Mouse (Mus musculus) forebrain, embryonic 10.5 days (tissue): ENCODE data around the gene Dhrs1. TPM values are rescaled to one million over a fixed set of nuclear protein-coding genes. Genes with fewer than 3 reads are reported as not detected.

Experiments
- DNase-seq: peaks from one replicate; pipeline ENCODE4 v3.0.0-alpha.2; 2017; ENCODE audit warnings: low spot score; ENCODE audit errors: extremely low spot score
- H3K27ac ChIP-seq: fragments of 300-500 bp; sonication (generic); 2 replicates; pipeline ENCODE4 v1.5.1; 2016; ENCODE audit warnings: mild to moderate bottlenecking
- H3K27me3 ChIP-seq: fragments of 300-500 bp; sonication (generic); 2 replicates; pipeline ENCODE4 v1.6.1; 2016; ENCODE audit warnings: mild to moderate bottlenecking; ENCODE audit not compliant: poor library complexity, severe bottlenecking
- H3K36me3 ChIP-seq: fragments of 300-500 bp; sonication (generic); replicated peaks from 2 replicates; pipeline ENCODE4 v1.6.1; 2016; ENCODE audit warnings: mild to moderate bottlenecking, moderate library complexity
- H3K4me1 ChIP-seq: fragments of 300-500 bp; sonication (generic); 2 replicates; pipeline ENCODE4 v1.6.1; 2016
- H3K4me3 ChIP-seq: fragments of 300-500 bp; sonication (generic); 2 replicates; pipeline ENCODE4 v1.5.1; 2016; ENCODE audit warnings: mild to moderate bottlenecking, moderate library complexity
- H3K9me3 ChIP-seq: fragments of 300-500 bp; sonication (generic); 2 replicates; pipeline ENCODE4 v1.6.1; 2016; ENCODE audit warnings: mild to moderate bottlenecking, moderate library complexity
- WGBS: fragments of 180-500 bp; shearing (Covaris S2); methylation state at CpG from one replicate; pipeline ENCODE4 v1.1.7; 2016; 5-methylcytosine and 5-hydroxymethylcytosine counted together
- polyA plus RNA-seq: library from polyadenylated mRNA; unstranded; fragments of >200 nt; fragmentation: Nextera tagmentation; extraction: Ambion mirVana; gene quantifications from 2 replicates; pipeline ENCODE4 v1.2.1, GENCODE M21; 2016

Gene Dhrs1
- polyA plus RNA-seq, 1 experiment from 2014 or later = 62.5 TPM

GRCm38 (mm10) chr14:55727889-55728685 lies 17.4 kb downstream of the Dhrs1 start:
- no peak overlapping the region for H3K27ac ChIP-seq
- H3K27me3 ChIP-seq = no peaks in the 10 kb centered on the region
- H3K36me3 ChIP-seq = no peaks in the 10 kb centered on the region
- no peak for DNase-seq
- H3K9me3 ChIP-seq = no peaks in the 10 kb centered on the region
- H3K4me1 ChIP-seq = 0 out of 2 replicates have a peak, but pooled peaks cover 3% of the 10 kb centered on the region
- WGBS = 76% methylated on average over 8 of the region's 8 CpGs
- no peak overlapping the region for H3K4me3 ChIP-seq

- Histone ChIP-seq H3K4me1 (peaks cover 14% of the 10 kb centered on the region), H3K27me3 (no peaks in the 10 kb centered on the region), H3K27ac (no peak overlapping the region), H3K36me3 (no peaks in the 10 kb centered on the region), H3K4me3 (no peak overlapping the region), H3K9me3 (no peaks in the 10 kb centered on the region)
- DNase-seq = no peak
These were observed 19.2 kb downstream of the Dhrs1 start for GRCm38 (mm10) chr14:55726261-55726660.

GRCm38 (mm10) chr14:55724411-55724871 lies 21.0 kb downstream of the Dhrs1 start:
- H3K9me3 ChIP-seq = no peaks in the 10 kb centered on the region
- WGBS = 77% methylated on average over 8 of the region's 8 CpGs

GRCm38 (mm10) chr14:55723433-55723832 lies 22.1 kb downstream of the Dhrs1 start:
- no peak overlapping the region for H3K27ac ChIP-seq
- WGBS = 95% methylated on average over 7 of the region's 7 CpGs
- peaks cover 18% of the 10 kb centered on the region for H3K36me3 ChIP-seq
- no peaks in the 10 kb centered on the region for H3K27me3 ChIP-seq
- peaks cover 25% of the 10 kb centered on the region for H3K4me1 ChIP-seq
- no peak for DNase-seq
- H3K9me3 ChIP-seq = no peaks in the 10 kb centered on the region
- H3K4me3 ChIP-seq = no peak overlapping the region

More at GRCm38 (mm10) chr14:55724411-55724871, 21.0 kb downstream of the Dhrs1 start:
- Histone ChIP-seq H3K36me3 (peaks cover 9% of the 10 kb centered on the region), H3K4me1 (peaks cover 25% of the 10 kb centered on the region), H3K27me3 (no peaks in the 10 kb centered on the region), H3K4me3 (no peak overlapping the region), H3K27ac (no peak overlapping the region)
- no peak for DNase-seq

GRCm38 (mm10) chr14:55722438-55722945 lies 23.0 kb downstream of the Dhrs1 start:
- Histone ChIP-seq H3K27me3 (no peaks in the 10 kb centered on the region), H3K4me1 (peaks cover 22% of the 10 kb centered on the region), H3K4me3 (peak overlapping the region; percentile 84), H3K27ac (peak overlapping the region; percentile 94), H3K9me3 (no peaks in the 10 kb centered on the region), H3K36me3 (peaks cover 26% of the 10 kb centered on the region)
- WGBS = 48% methylated on average over 8 of the region's 8 CpGs
- DNase-seq = no peak

GRCm38 (mm10) chr14:55721700-55722437 lies 23.6 kb downstream of the Dhrs1 start, which contains the start of gene Rabggta:
TSS of gene Rabggta (minus strand) at chr14:55722263.
- H3K4me1 ChIP-seq = peaks cover 27% of the 10 kb centered on the region
- H3K27ac ChIP-seq = peak within 1 kb of the TSS; percentile 94
- DNase-seq = peak; percentile 93
- H3K36me3 ChIP-seq = peaks cover 32% of the 10 kb centered on the region
- under 1% methylated on average over 50 of the region's 50 CpGs for WGBS
- H3K4me3 ChIP-seq = peak within 1 kb of the TSS; percentile 84
- no peaks in the 10 kb centered on the region for H3K9me3 ChIP-seq
- no peaks in the 10 kb centered on the region for H3K27me3 ChIP-seq

- peak overlapping the region; percentile 84 for H3K4me3 ChIP-seq
These were observed 24.4 kb downstream of the Dhrs1 start for GRCm38 (mm10) chr14:55721076-55721475.

GRCm38 (mm10) chr14:55720666-55721065 lies 24.8 kb downstream of the Dhrs1 start:
- WGBS = 96% methylated on average over 12 of the region's 12 CpGs
- H3K4me1 ChIP-seq = peaks cover 29% of the 10 kb centered on the region
- H3K27ac ChIP-seq = no peak overlapping the region
- H3K36me3 ChIP-seq = peaks cover 43% of the 10 kb centered on the region
- H3K9me3 ChIP-seq = no peaks in the 10 kb centered on the region
- H3K27me3 ChIP-seq = no peaks in the 10 kb centered on the region
- H3K4me3 ChIP-seq = 0 out of 2 replicates have a peak overlapping the region, but pooled peaks have one; percentile 84
- no peak for DNase-seq

More at GRCm38 (mm10) chr14:55721076-55721475, 24.4 kb downstream of the Dhrs1 start:
- no peaks in the 10 kb centered on the region for H3K27me3 ChIP-seq
- WGBS = 74% methylated on average over 6 of the region's 6 CpGs
- H3K27ac ChIP-seq = peak overlapping the region; percentile 94; the same call in 1 of the 2 replicates
- DNase-seq = no peak
- peaks cover 29% of the 10 kb centered on the region for H3K4me1 ChIP-seq
- peaks cover 40% of the 10 kb centered on the region for H3K36me3 ChIP-seq
- H3K9me3 ChIP-seq = no peaks in the 10 kb centered on the region

GRCm38 (mm10) chr14:55719737-55720136 lies 25.8 kb downstream of the Dhrs1 start:
- no peak for DNase-seq
- no peak overlapping the region for H3K4me3 ChIP-seq
- no peak overlapping the region for H3K27ac ChIP-seq
- H3K27me3 ChIP-seq = no peaks in the 10 kb centered on the region
- H3K9me3 ChIP-seq = no peaks in the 10 kb centered on the region
- H3K36me3 ChIP-seq = peaks cover 43% of the 10 kb centered on the region
- 88% methylated on average over 6 of the region's 6 CpGs for WGBS
- H3K4me1 ChIP-seq = peaks cover 29% of the 10 kb centered on the region

GRCm38 (mm10) chr14:55716884-55717283 lies 28.6 kb downstream of the Dhrs1 start:
- peaks cover 34% of the 10 kb centered on the region for H3K4me1 ChIP-seq
- WGBS = 79% methylated on average over 8 of the region's 8 CpGs

GRCm38 (mm10) chr14:55716271-55716670 lies 29.2 kb downstream of the Dhrs1 start:
- no peak overlapping the region for H3K27ac ChIP-seq
- 95% methylated on average over 6 of the region's 6 CpGs for WGBS

More at GRCm38 (mm10) chr14:55716884-55717283, 28.6 kb downstream of the Dhrs1 start:
- Histone ChIP-seq H3K27me3 (peaks cover 24% of the 10 kb centered on the region), H3K36me3 (peaks cover 43% of the 10 kb centered on the region), H3K4me3 (no peak overlapping the region), H3K9me3 (no peaks in the 10 kb centered on the region), H3K27ac (no peak overlapping the region)
- DNase-seq = no peak

GRCm38 (mm10) chr14:55714893-55715292 lies 30.6 kb downstream of the Dhrs1 start:
- Histone ChIP-seq H3K36me3 (peaks cover 38% of the 10 kb centered on the region), H3K27ac (no peak overlapping the region), H3K4me1 (peaks cover 18% of the 10 kb centered on the region), H3K9me3 (no peaks in the 10 kb centered on the region), H3K4me3 (no peak overlapping the region), H3K27me3 (peaks cover 35% of the 10 kb centered on the region)
- WGBS = 42% methylated on average over 6 of the region's 6 CpGs
- DNase-seq = no peak

More at GRCm38 (mm10) chr14:55716271-55716670, 29.2 kb downstream of the Dhrs1 start:
- Histone ChIP-seq H3K9me3 (no peaks in the 10 kb centered on the region), H3K4me1 (peaks cover 29% of the 10 kb centered on the region), H3K4me3 (no peak overlapping the region), H3K27me3 (peaks cover 30% of the 10 kb centered on the region), H3K36me3 (peaks cover 43% of the 10 kb centered on the region)
- no peak for DNase-seq
